Mouse (Mus musculus): Measurements from ENCODE around the gene Ubr3. TPM values are rescaled to one million over a fixed set of nuclear protein-coding genes. Genes with fewer than 3 reads are reported as not detected.

Gene Ubr3
- total RNA-seq, 2 experiments from 2014 or later, result 151 to 165 TPM

DNA sequence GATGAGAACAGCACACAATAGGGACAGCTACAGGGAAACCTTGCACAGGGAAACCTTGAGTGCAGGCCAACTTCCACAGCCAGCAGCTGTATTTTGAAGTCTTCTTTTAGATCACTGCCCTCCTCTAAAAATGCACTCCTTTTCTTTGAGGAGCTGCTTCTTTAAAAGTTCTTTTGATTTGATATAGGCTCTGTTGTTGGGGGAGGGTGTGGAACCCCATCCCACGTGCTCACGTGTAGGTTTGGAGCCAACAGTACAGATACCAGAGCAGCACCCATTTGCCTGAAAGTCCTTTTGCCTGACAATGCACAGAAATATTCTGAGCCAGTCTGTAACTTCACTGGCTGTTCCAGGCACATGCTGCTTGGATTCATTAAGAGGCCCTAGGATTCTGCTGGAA, 134.4 kb downstream of the Ubr3 start:
- no peak for DNase-seq

DNA sequence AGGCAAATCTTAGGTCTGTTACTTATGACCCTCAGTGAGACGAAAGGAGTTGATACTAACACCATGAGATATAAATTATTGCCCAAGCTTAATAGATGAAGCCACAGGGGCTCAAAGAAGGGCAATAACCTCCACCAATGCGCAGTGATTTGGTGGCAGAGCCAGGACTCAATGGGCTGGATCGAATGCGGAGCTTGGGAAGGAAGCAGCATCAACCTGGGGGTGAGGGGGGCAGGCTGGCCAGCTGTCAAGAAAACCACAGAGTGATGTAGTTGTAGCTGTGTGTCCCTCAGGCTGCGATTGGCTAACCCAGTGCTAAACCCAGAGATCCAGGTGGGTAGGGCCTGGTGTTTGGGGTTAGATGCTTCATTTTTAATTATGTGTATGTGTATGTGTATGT, 137.8 kb downstream of the Ubr3 start:
- no peak for DNase-seq

DNA sequence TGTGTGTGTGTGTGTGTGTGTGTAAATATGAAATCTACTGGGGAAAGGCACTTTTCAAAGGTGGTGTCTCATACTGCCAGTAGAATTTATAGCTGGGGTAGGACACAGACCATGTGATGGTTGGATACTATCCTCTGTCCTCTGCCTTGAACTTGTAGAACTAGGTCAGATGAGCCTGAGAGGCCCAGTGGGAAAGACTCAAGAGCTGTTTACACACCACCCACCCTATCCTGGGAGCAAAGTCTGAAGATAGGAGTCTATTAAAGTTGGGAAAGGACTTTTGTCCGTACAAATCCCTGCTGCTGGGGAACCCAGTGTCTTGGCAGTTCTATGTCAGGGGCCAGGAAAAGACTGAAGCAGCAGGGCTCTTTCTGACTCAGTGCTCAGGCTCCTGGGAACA, 138.3 kb downstream of the Ubr3 start:
- DNase-seq, result no peak

DNA sequence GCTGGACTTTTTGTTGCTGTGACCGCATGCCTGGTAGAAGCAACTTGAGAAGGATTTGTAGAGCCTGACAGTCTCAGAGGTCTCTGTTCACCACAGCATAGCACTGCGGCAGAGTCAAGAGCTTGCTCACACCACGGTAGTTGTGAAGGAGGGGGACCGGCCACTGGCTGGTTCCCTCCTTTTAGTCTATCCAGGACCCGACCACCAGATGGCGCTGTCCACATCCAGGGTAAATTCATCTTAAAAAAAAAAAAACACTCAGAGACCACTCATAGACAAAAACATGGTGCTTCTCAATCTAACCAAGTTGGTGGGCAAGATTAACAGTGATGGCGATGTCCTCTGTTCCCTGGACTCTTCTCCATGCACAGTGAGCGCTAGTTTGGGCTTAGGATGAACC, 140.2 kb downstream of the Ubr3 start:
- DNase-seq, result no peak

DNA sequence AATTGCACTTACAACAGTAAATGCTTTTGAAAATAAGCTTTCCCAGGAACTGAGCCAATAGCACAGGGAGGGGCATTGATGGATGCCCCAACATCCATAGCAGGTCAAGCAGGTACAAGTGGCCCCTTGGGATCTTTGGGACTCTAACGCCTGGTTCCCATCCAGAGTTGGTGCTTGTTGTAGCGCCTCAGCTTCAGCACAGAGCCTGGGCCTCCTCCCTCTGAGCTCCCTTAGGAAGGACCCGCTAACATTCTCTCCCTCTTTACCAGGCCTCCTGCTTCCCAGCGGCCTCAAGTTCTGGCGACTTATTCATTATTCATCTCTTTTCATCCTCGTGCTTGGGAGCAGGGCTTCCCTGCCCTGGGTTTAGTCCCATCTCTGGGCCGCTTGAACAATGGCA, 141.7 kb downstream of the Ubr3 start, which contains the start of gene Myo3b:
Gene Myo3b (plus strand): TSS at position 375 of the 400 bp plus-strand sequence.
- DNase-seq, result no peak

DNA sequence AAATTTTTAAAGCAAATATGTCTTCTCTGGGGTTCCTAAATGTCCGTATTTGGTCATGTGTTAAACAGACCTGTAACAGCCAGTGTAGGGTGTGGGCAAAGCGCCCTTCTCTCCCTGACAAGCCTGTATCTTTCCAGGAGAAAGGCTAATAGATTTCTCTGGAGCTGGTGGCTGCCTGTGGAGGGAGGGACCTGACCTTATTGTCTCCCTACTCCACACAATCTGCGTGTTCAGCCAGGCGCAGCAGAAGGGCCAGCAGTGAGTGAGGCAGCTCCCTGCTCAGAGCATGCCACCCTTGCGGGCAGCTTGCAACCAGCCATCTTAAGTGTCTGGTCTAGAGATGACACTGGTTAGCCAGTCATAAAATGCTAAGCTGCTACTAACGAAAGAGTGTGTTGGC, 147.4 kb downstream of the Ubr3 start:
- no peak for DNase-seq

DNA sequence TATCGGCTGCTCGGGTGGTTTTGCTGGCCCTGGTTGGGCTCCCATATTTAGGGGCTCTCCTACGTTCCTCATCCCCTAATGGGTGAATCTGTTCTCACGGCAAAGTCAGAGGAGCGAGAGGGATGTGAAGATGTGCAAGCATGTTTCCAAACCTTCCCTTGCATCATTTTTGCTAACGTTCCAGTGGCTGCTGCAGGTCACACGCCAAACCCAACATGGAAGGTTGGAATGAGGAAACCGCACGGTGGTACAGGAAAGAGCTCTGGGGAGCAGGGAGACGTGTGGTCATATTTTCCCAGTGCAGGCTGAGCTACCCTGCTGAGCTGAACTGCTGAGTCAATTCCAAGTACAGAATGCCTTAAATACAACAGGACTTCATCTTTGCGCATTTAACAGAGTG, 150.8 kb downstream of the Ubr3 start:
- no peak for DNase-seq

DNA sequence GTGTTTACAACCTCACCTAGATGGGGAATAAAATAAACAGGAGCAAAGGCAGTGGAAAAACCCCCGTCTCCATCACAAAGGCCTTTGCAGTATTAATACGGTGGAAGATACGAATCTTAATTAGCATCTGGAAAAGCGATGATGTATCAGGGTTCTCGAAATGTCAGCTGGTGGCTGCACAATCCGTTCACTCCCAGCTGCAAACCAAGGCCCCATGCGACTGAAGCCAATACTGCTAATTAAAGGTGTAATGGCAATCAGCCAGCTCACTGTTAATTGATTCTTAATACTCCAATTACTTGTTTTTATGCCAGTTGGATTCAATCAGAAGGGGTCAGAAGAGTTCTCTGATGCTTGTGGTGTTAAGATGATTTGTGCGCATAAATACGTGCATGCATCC, 156.8 kb downstream of the Ubr3 start:
- no peak for DNase-seq

DNA sequence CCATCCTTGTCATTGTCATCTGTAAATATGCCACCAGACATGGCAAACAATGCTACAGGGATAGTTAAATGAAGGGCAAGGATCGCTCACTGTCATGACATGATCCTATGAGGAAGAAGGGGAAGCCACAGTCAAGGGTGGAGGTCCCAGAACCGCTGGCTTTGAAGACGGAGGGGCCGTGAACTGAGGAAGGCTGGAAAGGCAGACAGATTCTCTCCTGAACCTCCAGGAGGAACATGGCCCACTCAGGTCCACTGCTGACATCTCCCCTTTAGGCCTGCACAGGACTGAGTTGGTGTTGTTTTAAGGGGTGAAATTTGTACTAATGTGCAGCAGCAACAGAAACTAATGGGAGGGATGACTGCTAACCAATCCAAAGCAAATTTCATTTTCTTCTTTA, 161.2 kb downstream of the Ubr3 start:
- no peak for DNase-seq

DNA sequence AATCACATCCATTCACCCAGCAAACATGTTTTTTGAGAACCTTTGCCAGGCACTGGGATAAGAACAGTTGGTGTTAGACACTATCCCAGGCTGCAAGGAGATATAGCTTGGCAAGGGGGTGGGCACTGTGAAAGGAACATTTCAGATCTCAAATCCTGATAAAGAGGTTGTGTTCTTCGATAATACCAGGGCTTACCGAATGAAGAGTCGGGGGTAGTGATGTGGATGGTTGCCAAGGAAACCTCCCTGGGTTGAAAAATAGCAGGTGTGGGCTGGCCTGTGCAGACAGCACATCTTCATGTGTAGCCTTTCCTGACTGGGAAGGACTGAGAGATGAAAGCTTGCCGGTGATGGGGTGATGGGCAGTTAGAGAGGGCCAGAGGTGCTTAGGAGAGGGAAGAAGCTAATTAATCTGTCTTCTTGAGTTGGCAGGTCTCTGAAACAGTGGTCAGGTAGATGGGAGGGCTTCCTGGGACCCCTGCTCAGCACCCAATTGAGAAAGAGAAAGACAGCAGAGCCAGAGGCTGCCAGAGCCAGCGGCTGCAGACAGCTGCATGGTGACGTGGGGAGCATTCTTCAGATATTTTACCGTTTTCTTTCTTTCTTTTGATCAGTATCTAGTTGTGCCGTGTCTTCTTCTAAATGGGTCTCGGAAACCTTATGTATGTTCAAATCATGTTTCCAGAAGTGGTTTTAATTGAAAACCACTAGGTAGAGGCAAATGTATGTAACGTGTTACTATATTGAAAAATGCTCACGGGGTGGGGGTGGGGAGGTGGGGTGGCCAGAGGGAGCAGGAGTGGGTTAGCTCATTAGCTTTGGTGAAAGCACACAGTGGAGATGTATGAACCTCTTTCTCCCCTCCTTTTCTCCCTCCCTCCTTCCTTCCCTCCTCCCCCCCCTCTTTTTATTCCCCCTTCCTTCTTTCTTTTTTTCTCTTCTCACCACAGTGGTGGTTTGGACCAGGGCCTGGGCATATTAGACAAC, 163.6 kb downstream of the Ubr3 start:
- DNase-seq, result no peak

DNA sequence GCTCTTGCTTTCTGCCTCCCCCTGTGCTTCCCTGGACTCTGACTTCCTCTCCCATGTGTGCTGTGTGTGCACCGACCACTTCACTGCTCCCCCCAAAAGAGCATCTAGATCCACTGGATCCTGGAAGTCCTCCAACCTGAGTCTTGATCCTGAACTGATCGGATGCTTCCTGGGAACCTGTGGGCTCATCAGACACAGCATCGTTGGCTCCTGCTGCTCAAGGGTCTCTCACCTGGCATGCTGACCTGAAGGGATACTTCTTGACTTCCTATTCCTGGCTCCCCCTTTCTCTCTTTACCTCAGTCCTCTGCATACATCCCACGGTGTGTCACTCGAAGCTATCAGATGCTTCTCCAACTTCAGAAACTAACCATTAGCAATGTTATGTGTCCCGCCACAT, 168.1 kb downstream of the Ubr3 start:
- DNase-seq, result no peak

DNA sequence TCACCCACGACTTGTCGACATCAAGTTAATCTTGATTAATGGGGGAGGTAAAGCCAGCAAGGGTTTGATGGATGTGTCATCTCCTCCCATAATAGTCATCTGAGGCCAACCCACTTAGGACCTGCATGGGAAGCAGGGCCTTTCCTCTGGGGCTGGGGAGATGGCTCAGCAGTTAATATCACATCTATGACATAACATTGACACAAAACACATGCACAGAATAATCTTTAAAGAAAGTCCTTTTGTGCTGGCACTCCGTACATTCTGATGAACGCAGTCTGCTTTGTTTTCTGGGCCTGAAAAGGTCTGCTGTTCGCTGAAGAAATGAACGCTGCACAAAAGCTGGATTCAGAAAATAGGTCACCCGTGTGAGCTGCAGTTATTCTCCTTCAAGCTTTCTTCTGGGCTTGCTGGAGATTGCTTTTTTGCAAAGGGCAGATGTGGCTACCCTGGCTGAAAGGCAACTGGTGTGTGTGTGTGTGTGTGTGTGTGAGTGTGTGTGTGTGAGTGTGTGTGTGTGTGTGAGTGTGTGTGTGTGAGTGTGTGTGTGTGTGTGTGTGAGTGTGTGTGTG, 168.8 kb downstream of the Ubr3 start:
- DNase-seq, result no peak

DNA sequence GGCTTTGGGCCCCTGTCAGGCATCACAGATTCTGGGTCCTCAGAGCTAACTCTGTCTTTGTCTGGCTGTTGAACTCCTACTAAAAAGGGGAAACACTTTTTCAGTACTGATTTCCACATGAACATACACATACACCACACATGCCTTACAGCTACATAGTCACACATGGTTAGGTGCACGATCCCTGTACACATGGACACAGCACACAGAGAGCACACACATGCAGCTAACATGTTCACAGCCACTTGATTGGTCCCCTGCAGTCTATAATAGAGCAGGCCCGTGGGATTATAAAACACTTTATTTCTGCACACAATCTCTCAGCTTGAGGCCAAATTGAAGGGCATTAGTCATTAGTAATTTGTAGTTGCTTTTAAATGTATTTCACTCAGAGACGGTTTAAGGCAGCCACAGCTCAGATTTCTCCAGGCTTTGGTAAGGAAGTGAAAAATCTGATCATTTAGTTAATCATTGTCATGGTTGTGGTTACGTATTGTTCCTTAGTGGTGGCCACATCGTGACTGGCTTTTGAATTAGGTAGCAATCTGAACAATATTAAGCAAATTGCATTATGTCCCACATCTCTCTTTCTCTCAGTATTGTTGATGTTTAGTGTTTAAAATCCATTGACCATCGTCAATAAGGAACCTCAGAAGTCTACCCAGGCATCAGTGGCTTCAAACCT, 169.4 kb downstream of the Ubr3 start:
- no peak for DNase-seq

DNA sequence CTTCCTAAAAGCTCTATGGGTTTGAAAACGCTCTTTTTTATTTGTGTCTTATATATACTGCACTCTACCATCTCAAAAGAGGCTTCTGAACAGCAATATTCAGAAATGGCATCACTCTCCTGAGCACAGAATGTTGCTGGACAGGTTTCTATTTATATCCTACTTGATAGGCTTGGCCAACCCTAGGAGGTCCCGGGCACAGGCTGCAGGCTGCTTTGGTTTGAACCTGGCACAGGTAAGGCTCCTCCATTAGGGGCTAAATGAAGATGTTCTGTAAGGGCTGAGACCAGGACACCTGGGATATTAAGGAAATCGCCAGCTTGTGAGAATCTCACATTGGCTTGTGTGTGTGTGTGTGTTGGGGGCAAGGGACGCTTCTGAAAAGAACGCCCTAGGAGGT, 172.8 kb downstream of the Ubr3 start:
- no peak for DNase-seq

Other genes with a start within 250 kb of the Ubr3 start
- gene Klhl41, start 227.1 kb upstream of the Ubr3 start, total RNA-seq (2021), result 100 to 1,000 TPM; 488 to 676 TPM
- 10 to 100 TPM; 14.5 to 15.9 TPM for gene Fastkd1, start 183.7 kb upstream of the Ubr3 start, total RNA-seq (2021)
- 10 to 100 TPM; 24.8 to 30.7 TPM for gene Ppig, start 174.7 kb upstream of the Ubr3 start, total RNA-seq (2021)
- gene Ccdc173, start 107.7 kb upstream of the Ubr3 start, total RNA-seq (2021), result under 1 TPM; 0.43 TPM
- 10 to 100 TPM; 15.1 to 17.3 TPM for gene Phospho2, start 107.6 kb upstream of the Ubr3 start, total RNA-seq (2021)
- gene Klhl23, start 75.3 kb upstream of the Ubr3 start, total RNA-seq (2021), result 10 to 100 TPM; 14.1 to 19.0 TPM
- gene Ssb, start 35.7 kb upstream of the Ubr3 start, total RNA-seq (2021), result 10 to 100 TPM; 53.6 to 57.2 TPM
- 10 to 100 TPM; 16.1 to 17.4 TPM for gene Mettl5, start 11.6 kb upstream of the Ubr3 start, total RNA-seq (2021)
- not detected for gene Myo3b, start 141.9 kb downstream of the Ubr3 start, total RNA-seq (2021)

All from gastrocnemius, postnatal 25 days (tissue).